Mouse (Mus musculus) hematopoietic stem cell, adult 5-6 weeks (primary cell): Measurements from ENCODE around the gene Olfr553. TPM values are rescaled to one million over a fixed set of nuclear protein-coding genes. Genes with fewer than 3 reads are reported as not detected.

Experiments
- total RNA-seq: library from RNA; stranded (forward); fragments of 172-1452, 232-1000 nt; gene quantifications from 2 replicates; pipeline ENCODE4 v1.2.3, GENCODE M21; 2017

Gene Olfr553
- total RNA-seq, 1 experiment from 2014 or later = not detected

Other genes starting within 250 kb of the Olfr553 start
- gene Rrm1, start 176.5 kb downstream of the Olfr553 start, total RNA-seq = 447 and 684 TPM in 2 replicates
- not detected in 2 replicates for gene Olfr543, start 136.5 kb downstream of the Olfr553 start, total RNA-seq
- gene Olfr544, start 129.9 kb downstream of the Olfr553 start, total RNA-seq = not detected in 2 replicates
- gene Olfr545, start 118.6 kb downstream of the Olfr553 start, total RNA-seq = not detected in 2 replicates
- gene Olfr547, start 83.5 kb downstream of the Olfr553 start, total RNA-seq = not detected in 2 replicates
- gene Olfr548-ps1, start 77.3 kb downstream of the Olfr553 start, total RNA-seq = not detected in 2 replicates
- not detected in 2 replicates for gene Olfr549, start 68.3 kb downstream of the Olfr553 start, total RNA-seq
- gene Trim21, start 52.7 kb downstream of the Olfr553 start, total RNA-seq = 52.4 and 59.0 TPM in 2 replicates
- gene Olfr550, start 46.8 kb downstream of the Olfr553 start, total RNA-seq = not detected in 2 replicates
- not detected in 2 replicates for gene Olfr551, start 26.3 kb downstream of the Olfr553 start, total RNA-seq
- gene Olfr552, start 20.4 kb downstream of the Olfr553 start, total RNA-seq = not detected in 2 replicates
- gene Olfr554, start 20.2 kb upstream of the Olfr553 start, total RNA-seq = not detected in 2 replicates
- not detected in 2 replicates for gene Olfr555, start 40.6 kb upstream of the Olfr553 start, total RNA-seq
- gene Olfr556, start 46.7 kb upstream of the Olfr553 start, total RNA-seq = not detected in 2 replicates
- 12.6 and 17.6 TPM in 2 replicates for gene Trim68, start 69.1 kb upstream of the Olfr553 start, total RNA-seq
- not detected in 2 replicates for gene Olfr557, start 77.7 kb upstream of the Olfr553 start, total RNA-seq
- gene Olfr558, start 84.0 kb upstream of the Olfr553 start, total RNA-seq = 0.56 TPM in 1 of 2 replicates, not detected in the other
- gene Olfr33, start 100.9 kb upstream of the Olfr553 start, total RNA-seq = not detected in 2 replicates
- gene Olfr559, start 109.3 kb upstream of the Olfr553 start, total RNA-seq = not detected in 2 replicates
- gene Olfr560, start 141.1 kb upstream of the Olfr553 start, total RNA-seq = not detected in 2 replicates
- gene Olfr78, start 141.3 kb upstream of the Olfr553 start, total RNA-seq = not detected in 2 replicates
- not detected in 2 replicates for gene Olfr561, start 153.0 kb upstream of the Olfr553 start, total RNA-seq
- not detected in 2 replicates for gene Olfr564, start 185.3 kb upstream of the Olfr553 start, total RNA-seq
- not detected in 2 replicates for gene Olfr566, start 240.5 kb upstream of the Olfr553 start, total RNA-seq